ENCODE assay signal across 8 mouse cellular contexts in the genomic region with DNA sequence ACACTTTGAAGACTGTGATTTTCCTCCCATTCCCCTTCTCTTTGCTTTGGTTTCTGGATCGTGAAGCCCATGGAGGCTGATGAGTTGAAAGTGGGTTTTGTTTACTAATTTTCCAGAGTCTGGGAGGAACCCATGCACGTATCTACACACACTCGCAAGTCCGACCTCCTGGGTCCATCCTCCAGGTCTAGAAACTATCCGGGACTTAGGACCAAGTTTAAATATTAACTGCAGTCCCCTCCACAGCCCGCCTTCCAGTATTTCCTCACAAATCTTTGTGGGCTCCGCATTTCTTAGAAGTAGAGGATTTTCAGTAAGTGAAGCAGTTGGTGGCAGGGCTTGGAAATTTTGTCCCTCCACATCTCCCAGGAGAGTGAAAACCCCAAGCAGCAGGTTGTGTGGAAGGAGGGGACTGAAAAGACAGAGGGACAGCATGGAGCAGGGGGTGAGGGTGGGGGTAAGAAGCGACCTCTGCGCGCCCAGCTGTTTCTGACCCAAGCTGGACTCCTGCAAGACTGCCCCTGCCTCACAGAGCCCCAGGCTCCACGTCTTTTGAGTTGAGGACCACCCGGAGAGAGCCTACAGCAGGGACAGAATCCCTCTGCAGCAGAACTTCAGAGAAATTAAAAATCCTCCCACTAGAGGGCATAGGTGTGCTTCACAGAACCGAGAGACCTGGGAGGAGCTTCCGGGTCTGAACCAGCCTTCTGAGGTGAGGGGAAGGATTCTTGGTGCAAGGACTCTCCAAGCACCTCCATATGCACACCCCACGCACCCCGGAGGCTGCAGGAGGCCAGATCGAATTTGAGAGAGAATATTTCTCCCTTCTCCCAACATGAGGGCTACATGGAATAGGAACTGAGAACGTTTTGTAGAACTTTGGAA.
DNase-seq lines count a peak whose midpoint lies in the region; ATAC-seq and TF ChIP-seq lines count a peak whose summit lies in the region.
"Not testable (repeated sequence)": the region's sequence is repeated elsewhere in the genome, so short reads cannot be mapped to it uniquely, and the experiment has no call there.

No protein-coding gene starts in this region.

- not testable (repeated sequence) for H3K4me3 ChIP-seq in embryonic facial prominence, embryonic 12.5 days; heart, embryonic 11.5 days (ENCODE audit: low read depth, low read length); lung, embryonic 14.5 days (ENCODE audit: low read depth, low read length); neural tube, embryonic 12.5 days
- 0 out of 2 replicates have a peak overlapping the region, but pooled peaks have one; percentile 7 for H3K4me3 ChIP-seq in intestine, postnatal 0 days (ENCODE audit: low read depth, low read length)

- H3K27ac ChIP-seq in embryonic facial prominence, embryonic 12.5 days; heart, embryonic 11.5 days (ENCODE audit: low read depth, low read length); intestine, postnatal 0 days (ENCODE audit: low read depth, low read length); lung, embryonic 14.5 days (ENCODE audit: low read depth); neural tube, embryonic 12.5 days: not testable (repeated sequence)

- WGBS in embryonic facial prominence, embryonic 12.5 days, result 34% methylated on average over 17 of the region's 18 CpGs
- WGBS in heart, embryonic 11.5 days (ENCODE audit: insufficient replicate concordance), result 36% methylated on average over 16 of the region's 18 CpGs
- 21% methylated on average over 16 of the region's 18 CpGs for WGBS in intestine, postnatal 0 days
- WGBS in lung, embryonic 14.5 days, result 38% methylated on average over 16 of the region's 18 CpGs
- WGBS in neural tube, embryonic 12.5 days, result 37% methylated on average over 18 of the region's 18 CpGs

- not testable (repeated sequence) for H3K9ac ChIP-seq in embryonic facial prominence, embryonic 12.5 days; heart, embryonic 11.5 days (ENCODE audit: low read depth, low read length); intestine, postnatal 0 days (ENCODE audit: low read depth, low read length); lung, embryonic 14.5 days; neural tube, embryonic 12.5 days

- DNase-seq in R1 (ENCODE audit: low read depth, low spot score), result peak; percentile 65
- DNase-seq in layer of hippocampus, postnatal 14 days (ENCODE audit: low spot score in 2 of 2), result peak; percentile 2 to 9
- DNase-seq in lung, embryonic 14.5 days, result not testable (repeated sequence)
- peak; percentile 28 for DNase-seq in thymus, postnatal 0 days (ENCODE audit: low spot score)

- 0 out of 2 replicates have a peak, but pooled peaks have one; percentile 28 for ATAC-seq in embryonic facial prominence, embryonic 12.5 days (ENCODE audit: insufficient number of reproducible peaks, insufficient read depth, low FRiP score, low TSS enrichment)
- ATAC-seq in heart, embryonic 11.5 days (replicated peaks; ENCODE audit: insufficient number of reproducible peaks, low FRiP score, low TSS enrichment), result peak; percentile 31; the same call in 1 of the 2 replicates
- 0 out of 2 replicates have a peak, but pooled peaks have one; percentile 28 for ATAC-seq in intestine, postnatal 0 days
- ATAC-seq in lung, embryonic 14.5 days (ENCODE audit: insufficient read depth), result peak; percentile 75
- ATAC-seq in neural tube, embryonic 12.5 days (ENCODE audit: low FRiP score, low read depth), result peak; percentile 48; the same call in 1 of the 2 replicates

- not testable (repeated sequence) for H3K4me2 ChIP-seq in embryonic facial prominence, embryonic 12.5 days (replicated peaks); heart, embryonic 11.5 days; neural tube, embryonic 12.5 days (replicated peaks)
- peak overlapping the region; percentile 61 for H3K4me2 ChIP-seq in intestine, postnatal 0 days (replicated peaks; ENCODE audit: low read depth)
- H3K4me2 ChIP-seq in lung, embryonic 14.5 days, result peak overlapping the region; percentile 15; the same call in 1 of the 2 replicates

- H3K36me3 ChIP-seq in embryonic facial prominence, embryonic 12.5 days; heart, embryonic 11.5 days (ENCODE audit: control insufficient read depth, insufficient read depth, low read length); intestine, postnatal 0 days (ENCODE audit: control insufficient read depth, insufficient read depth); lung, embryonic 14.5 days (ENCODE audit: insufficient read depth); neural tube, embryonic 12.5 days: not testable (repeated sequence)

- TF ChIP-seq CTCF in intestine, postnatal 0 days (IDR thresholded peaks at IDR 0.05; ENCODE audit: low read depth), result peak; percentile 64
- not testable (repeated sequence) for TF ChIP-seq CTCF in lung, embryonic 14.5 days (IDR thresholded peaks at IDR 0.05; ENCODE audit: low read depth)

- not testable (repeated sequence) for H3K9me3 ChIP-seq in embryonic facial prominence, embryonic 12.5 days; heart, embryonic 11.5 days (replicated peaks; ENCODE audit: control insufficient read depth, low read length); intestine, postnatal 0 days (ENCODE audit: control insufficient read depth); lung, embryonic 14.5 days (ENCODE audit: low read depth, low read length); neural tube, embryonic 12.5 days

- not testable (repeated sequence) for H3K4me1 ChIP-seq in embryonic facial prominence, embryonic 12.5 days; heart, embryonic 11.5 days (ENCODE audit: control insufficient read depth, insufficient read depth, low read length); intestine, postnatal 0 days (replicated peaks; ENCODE audit: control insufficient read depth, insufficient read depth, low read length); lung, embryonic 14.5 days (ENCODE audit: insufficient read depth); neural tube, embryonic 12.5 days

- not testable (repeated sequence) for H3K27me3 ChIP-seq in embryonic facial prominence, embryonic 12.5 days; heart, embryonic 11.5 days (ENCODE audit: control insufficient read depth, insufficient read depth, low read length); intestine, postnatal 0 days (replicated peaks; ENCODE audit: control insufficient read depth, insufficient read depth, low read length); lung, embryonic 14.5 days (ENCODE audit: insufficient read depth, low read length); neural tube, embryonic 12.5 days (replicated peaks)
